Mouse (Mus musculus): ENCODE results near the gene Tbc1d9b.
"Not testable (repeated sequence)": the region's sequence is repeated elsewhere in the genome, so short reads cannot be mapped to it uniquely, and the experiment has no call there.

Gene Tbc1d9b

GRCm38 (mm10) chr11:50130811-50131766 lies at the start of gene Tbc1d9b:
Gene Tbc1d9b, plus strand, starts transcription at chr11:50131396.
- DNase-seq = peak; percentile 86

- DNase-seq = peak; percentile 61
Observed at GRCm38 (mm10) chr11:50086211-50086610, 45.0 kb upstream of the Tbc1d9b start.

DNA sequence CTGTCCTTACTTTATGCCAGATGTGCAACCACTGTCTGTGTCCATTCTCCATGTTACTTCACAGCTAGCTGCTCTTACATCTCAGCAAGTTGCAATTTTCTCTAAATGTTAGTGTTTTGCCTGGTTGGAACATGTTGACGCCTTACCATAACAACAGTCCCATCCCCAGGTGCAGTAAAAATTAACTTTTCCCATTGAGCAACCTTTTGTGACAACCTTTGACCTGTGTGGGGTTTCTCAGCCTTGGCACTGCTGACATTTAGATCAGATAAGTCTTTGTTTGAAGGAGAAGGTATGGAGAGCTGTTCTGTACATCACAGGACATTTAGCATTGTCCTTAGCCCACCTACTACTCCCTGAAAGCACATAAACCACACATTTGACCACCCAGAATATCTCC lies 41.4 kb upstream of the Tbc1d9b start:
- DNase-seq = no peak

DNA sequence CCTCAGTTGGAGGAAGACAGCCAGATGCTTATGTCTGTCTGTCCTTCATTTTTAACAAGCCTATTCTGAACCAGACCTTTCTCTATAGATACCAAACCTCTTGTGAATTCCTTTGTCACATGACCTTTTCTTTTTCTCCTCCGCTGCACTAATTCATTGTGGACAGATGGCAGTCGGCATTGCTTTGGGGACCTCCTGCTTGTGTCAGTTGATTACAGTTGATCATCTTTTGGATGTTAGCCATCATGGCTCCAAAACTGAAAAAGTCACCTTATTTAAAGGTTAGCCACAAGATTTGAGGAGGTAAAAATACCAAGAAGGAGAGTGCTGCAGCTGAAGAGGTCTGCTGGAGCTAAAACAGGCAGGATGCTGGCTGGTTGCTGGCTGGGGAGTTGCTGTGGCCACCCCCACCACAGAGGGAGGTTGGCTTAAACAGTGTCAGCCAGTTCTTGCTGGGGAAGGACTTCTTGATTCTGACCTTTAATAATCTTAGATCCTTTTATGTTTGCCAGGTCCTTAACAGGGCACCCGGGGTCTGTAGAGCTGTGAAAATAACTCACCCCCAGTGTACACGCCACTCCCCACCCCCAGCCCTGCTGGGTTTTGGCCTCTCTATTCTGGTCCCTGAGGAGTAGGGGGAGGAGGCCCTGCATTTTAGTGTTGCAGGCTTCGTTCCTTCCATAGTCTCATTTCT lies 40.1 kb upstream of the Tbc1d9b start:
- no peak for DNase-seq

- no peak for DNase-seq
Observed at GRCm38 (mm10) chr11:50091681-50092080, 39.5 kb upstream of the Tbc1d9b start.

DNA sequence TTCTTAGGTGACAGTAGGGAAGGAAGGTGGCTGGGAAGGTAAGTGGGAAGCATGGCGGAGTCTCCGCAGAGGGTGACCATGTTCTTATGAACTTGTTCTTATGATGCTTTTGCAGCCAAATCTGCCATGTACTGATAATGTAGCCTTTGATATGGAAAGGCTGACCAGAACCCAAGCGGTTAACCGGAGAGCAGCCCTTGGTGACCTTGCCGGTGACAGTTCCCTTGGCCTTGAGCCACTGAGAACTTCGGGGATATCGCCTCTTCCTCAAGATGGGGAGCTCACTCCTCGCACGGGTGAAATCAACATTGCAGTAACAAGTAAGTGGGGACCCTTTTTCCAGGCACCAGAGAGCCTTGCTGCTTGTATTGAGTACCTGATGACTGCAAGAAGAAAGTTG lies 35.5 kb upstream of the Tbc1d9b start:
- no peak for DNase-seq

DNA sequence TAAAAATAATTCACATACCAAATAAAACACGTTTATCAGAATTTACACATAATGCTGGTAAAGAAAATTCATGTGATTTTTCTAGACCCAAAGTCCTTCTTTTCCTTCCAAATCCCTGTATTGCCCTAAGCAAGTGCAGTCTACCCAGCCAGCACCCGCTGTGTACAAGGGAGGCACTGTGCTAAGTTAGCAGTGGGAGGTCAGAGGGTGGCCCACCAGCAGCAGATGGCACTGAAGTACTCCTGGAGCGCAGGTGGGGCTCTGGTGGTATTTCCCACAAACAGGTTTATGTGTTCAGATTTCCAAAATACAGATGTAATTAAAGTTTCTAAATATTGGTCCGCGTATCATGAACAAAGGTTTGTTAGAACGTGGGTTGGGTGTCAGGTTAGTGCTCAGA lies 34.1 kb upstream of the Tbc1d9b start:
- no peak for DNase-seq

- no peak for DNase-seq
Observed at GRCm38 (mm10) chr11:50098961-50099481, 32.2 kb upstream of the Tbc1d9b start.

DNA sequence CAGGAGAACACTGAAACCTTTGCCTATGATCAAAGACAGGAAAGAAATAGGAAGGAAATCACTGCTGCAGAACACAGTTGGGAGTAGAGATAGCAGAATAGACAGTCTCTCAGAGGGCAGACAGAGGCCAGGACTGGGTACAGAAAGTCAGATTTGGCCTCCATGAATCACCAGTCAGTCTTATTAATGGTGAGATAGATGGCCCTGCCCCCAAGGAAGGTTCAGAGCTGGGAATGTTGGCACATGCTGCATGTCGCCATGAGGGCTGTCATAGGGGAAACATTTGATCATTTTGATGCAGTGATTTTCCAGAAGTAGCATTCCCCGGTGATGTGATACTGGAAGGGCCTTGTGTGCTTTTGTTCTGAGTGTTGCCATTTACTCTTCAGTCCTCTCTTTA lies 31.5 kb upstream of the Tbc1d9b start:
- no peak for DNase-seq

- DNase-seq = no peak
Observed at GRCm38 (mm10) chr11:50100548-50101307, 30.5 kb upstream of the Tbc1d9b start.

DNA sequence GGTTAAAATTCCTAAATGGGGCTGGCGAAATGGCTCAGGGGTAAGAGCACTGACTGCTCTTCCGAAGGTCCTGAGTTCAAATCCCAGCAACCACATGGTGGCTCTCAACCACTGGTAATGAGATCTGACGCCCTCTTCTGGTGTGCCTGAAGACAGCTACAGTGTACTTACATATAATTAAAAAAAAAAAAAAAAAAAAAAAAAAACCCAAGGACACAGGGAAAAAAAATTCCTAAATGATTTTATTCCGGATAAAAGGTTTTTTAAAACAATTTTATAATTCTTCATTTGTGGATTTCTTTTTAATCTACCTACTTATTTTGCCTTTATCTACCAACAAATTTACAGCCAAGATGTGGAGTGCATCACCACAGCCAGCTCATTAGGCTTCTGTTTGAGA lies 29.2 kb upstream of the Tbc1d9b start:
- DNase-seq = not testable (repeated sequence)

DNA sequence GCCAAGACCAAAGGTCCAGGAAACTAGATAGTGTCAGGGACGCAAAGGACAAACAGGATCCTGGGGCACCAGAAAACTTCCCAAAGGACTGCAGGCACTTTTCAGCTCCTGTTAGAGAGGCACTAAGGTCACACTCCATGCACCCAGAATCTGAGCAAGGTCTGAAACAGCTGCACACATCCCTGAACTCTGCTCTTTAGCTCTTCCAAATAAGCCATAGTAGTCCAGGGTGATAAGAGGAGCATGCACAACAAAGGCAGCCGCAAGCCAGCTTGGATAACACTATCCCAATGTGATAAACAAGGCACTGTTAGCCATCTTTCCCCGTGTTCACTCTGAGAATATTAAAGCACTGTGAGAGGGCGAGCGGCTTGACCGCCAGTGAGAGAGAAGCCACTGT lies 27.2 kb upstream of the Tbc1d9b start:
- DNase-seq = no peak

- no peak for DNase-seq
Observed at GRCm38 (mm10) chr11:50105237-50105636, 26.0 kb upstream of the Tbc1d9b start.

DNA sequence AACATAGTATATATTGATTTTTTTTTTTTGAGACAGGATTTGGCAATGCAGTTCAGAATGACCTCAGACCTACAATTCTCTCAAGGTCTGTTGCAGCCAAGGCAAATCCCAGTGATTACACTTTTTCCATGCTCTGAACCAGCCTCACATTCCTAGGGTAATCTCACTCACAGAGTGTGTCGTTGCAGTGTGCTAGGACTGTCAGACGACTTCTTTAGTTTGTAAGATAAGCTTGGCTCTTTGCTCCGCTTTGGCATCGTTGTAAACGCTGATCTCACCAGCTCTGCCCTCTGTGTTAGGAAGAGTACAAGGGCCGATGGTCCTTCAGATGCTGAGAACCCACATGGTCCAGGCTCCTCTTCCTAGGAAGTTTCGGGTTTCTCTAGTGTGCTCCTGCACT lies 25.2 kb upstream of the Tbc1d9b start:
- no peak for DNase-seq

DNA sequence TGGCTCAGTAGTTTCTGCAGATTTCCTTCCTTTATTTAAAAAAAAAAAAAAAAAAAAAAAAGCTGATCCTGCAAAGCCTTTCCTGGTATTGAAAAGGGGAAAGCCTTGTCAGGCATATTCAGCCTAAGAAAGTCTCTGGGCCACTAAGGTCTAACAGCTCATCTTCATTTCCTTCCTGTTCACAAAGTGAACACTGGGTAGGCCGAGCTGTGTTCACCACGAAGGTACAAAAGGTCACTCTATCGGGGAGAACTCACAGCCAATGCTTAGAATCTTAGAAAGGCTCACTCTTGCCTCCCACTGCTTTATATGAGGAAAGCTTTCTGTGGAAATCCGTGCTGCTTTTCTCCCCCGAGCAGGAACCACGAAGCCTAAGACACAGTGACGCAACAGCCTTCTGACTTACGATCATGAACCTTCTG lies 22.4 kb upstream of the Tbc1d9b start:
- DNase-seq = no peak

- DNase-seq = no peak
Observed at GRCm38 (mm10) chr11:50114329-50114728, 16.9 kb upstream of the Tbc1d9b start.

GRCm38 (mm10) chr11:50122631-50123081 lies 8.5 kb upstream of the Tbc1d9b start:
- no peak for DNase-seq

GRCm38 (mm10) chr11:50127781-50128180 lies 3.4 kb upstream of the Tbc1d9b start:
- no peak for DNase-seq

GRCm38 (mm10) chr11:50131801-50132201 lies 605 bp downstream of the Tbc1d9b start:
- DNase-seq = no peak

GRCm38 (mm10) chr11:50132265-50132664 lies 1.1 kb downstream of the Tbc1d9b start:
- no peak for DNase-seq

GRCm38 (mm10) chr11:50134136-50134859 lies 3.1 kb downstream of the Tbc1d9b start:
- DNase-seq = no peak

GRCm38 (mm10) chr11:50138206-50138822 lies 7.1 kb downstream of the Tbc1d9b start:
- DNase-seq = no peak
